ENCODE assay signal across 10 mouse cellular contexts in genomic region chr11:61477566-61478508, GRCm38 (mm10). TPM values are rescaled to one million over a fixed set of nuclear protein-coding genes. Genes with fewer than 3 reads are reported as not detected.
DNase-seq lines count a peak whose midpoint lies in the region; ATAC-seq and TF ChIP-seq lines count a peak whose summit lies in the region.
"Had no signal": no experiment of that assay in that cellular context is flagged by ENCODE, and none has a peak within 500 bp of the region (broad histone marks: within the 10 kb centered on the region; RNA-seq: fewer than 3 reads in every experiment).

No protein-coding gene starts in this region.

- H3K4me3 ChIP-seq in hindbrain, embryonic 10.5 days: 0 out of 2 replicates have a peak overlapping the region, but pooled peaks have one; percentile 21
- no peak overlapping the region for H3K4me3 ChIP-seq in hindbrain, embryonic 11.5 days (ENCODE audit: low read depth, low read length)
- peak overlapping the region; percentile 26; the same call in 1 of the 2 replicates for H3K4me3 ChIP-seq in cortical plate, adult 2 months (ENCODE audit: insufficient read depth, low read length)
- H3K4me3 ChIP-seq in hindbrain, embryonic 12.5 days: no peak overlapping the region
- peak overlapping the region; percentile 12; the same call in 1 of the 2 replicates for H3K4me3 ChIP-seq in midbrain, embryonic 15.5 days

- no peak for TF ChIP-seq CTCF in cortical plate, adult 2 months (IDR thresholded peaks at IDR 0.05; ENCODE audit: extremely low read depth, insufficient read depth, low read length)

- WGBS in hindbrain, embryonic 10.5 days: 52% methylated on average over 17 of the region's 17 CpGs
- 52% methylated on average over 17 of the region's 17 CpGs for WGBS in hindbrain, embryonic 11.5 days
- 49% methylated on average over 17 of the region's 17 CpGs for WGBS in hindbrain, embryonic 12.5 days
- WGBS in midbrain, embryonic 15.5 days: 44% methylated on average over 17 of the region's 17 CpGs

- peak overlapping the region; percentile 66 for H3K27ac ChIP-seq in hindbrain, embryonic 10.5 days
- no peak overlapping the region for H3K27ac ChIP-seq in hindbrain, embryonic 11.5 days (ENCODE audit: low read depth, low read length)
- H3K27ac ChIP-seq in cortical plate, adult 2 months (ENCODE audit: insufficient read depth, low read length): no peak overlapping the region
- H3K27ac ChIP-seq in hindbrain, embryonic 12.5 days: no peak overlapping the region
- H3K27ac ChIP-seq in midbrain, embryonic 15.5 days: 0 out of 2 replicates have a peak overlapping the region, but pooled peaks have one; percentile 28

- peaks cover 25% of the 10 kb centered on the region for H3K4me1 ChIP-seq in hindbrain, embryonic 10.5 days (replicated peaks)
- H3K4me1 ChIP-seq in hindbrain, embryonic 11.5 days (replicated peaks; ENCODE audit: control insufficient read depth, insufficient read depth, low read length): peaks cover 7% of the 10 kb centered on the region; the same call in 1 of the 2 replicates
- H3K4me1 ChIP-seq in cortical plate, adult 2 months (ENCODE audit: control insufficient read depth, insufficient read depth, low read length): peaks cover 1% of the 10 kb centered on the region; the same call in 1 of the 2 replicates
- H3K4me1 ChIP-seq in hindbrain, embryonic 12.5 days: peaks cover 15% of the 10 kb centered on the region
- peaks cover 6% of the 10 kb centered on the region for H3K4me1 ChIP-seq in midbrain, embryonic 15.5 days

- DNase-seq in hindbrain, embryonic 10.5 days (ENCODE audit: low spot score): no peak
- DNase-seq in hindbrain, embryonic 11.5 days (ENCODE audit: low spot score): no peak
- DNase-seq in spleen, adult 12 weeks (ENCODE audit: low spot score): no peak
- DNase-seq in spleen, postnatal 4 days (ENCODE audit: low spot score in 2 of 2): no peak
- no peak for DNase-seq in embryo, embryonic 10 days (ENCODE audit: low spot score)
- DNase-seq: adrenal gland, adult 2 months; layer of hippocampus, adult 9-11 months had no signal

- no peak for TF ChIP-seq POLR2A in cortical plate, adult 2 months (IDR thresholded peaks at IDR 0.05; ENCODE audit: extremely low read depth, insufficient read depth, low read length)

- H3K36me3 ChIP-seq in hindbrain, embryonic 10.5 days: no peaks in the 10 kb centered on the region
- no peaks in the 10 kb centered on the region for H3K36me3 ChIP-seq in hindbrain, embryonic 11.5 days (ENCODE audit: control insufficient read depth, insufficient read depth, low read length)
- no peaks in the 10 kb centered on the region for H3K36me3 ChIP-seq in hindbrain, embryonic 12.5 days
- no peaks in the 10 kb centered on the region for H3K36me3 ChIP-seq in midbrain, embryonic 15.5 days (replicated peaks)

- no peaks in the 10 kb centered on the region; the same call in 1 of the 2 replicates for H3K27me3 ChIP-seq in hindbrain, embryonic 10.5 days (ENCODE audit: insufficient read depth, poor library complexity, severe bottlenecking)
- H3K27me3 ChIP-seq in hindbrain, embryonic 11.5 days (ENCODE audit: control insufficient read depth, insufficient read depth, low read length): no peaks in the 10 kb centered on the region
- H3K27me3 ChIP-seq in hindbrain, embryonic 12.5 days: no peaks in the 10 kb centered on the region
- H3K27me3 ChIP-seq in midbrain, embryonic 15.5 days (replicated peaks): no peaks in the 10 kb centered on the region

- no peaks in the 10 kb centered on the region for H3K9me3 ChIP-seq in hindbrain, embryonic 10.5 days
- no peaks in the 10 kb centered on the region for H3K9me3 ChIP-seq in hindbrain, embryonic 11.5 days (ENCODE audit: control insufficient read depth, low read length)
- H3K9me3 ChIP-seq in hindbrain, embryonic 12.5 days (replicated peaks): no peaks in the 10 kb centered on the region
- H3K9me3 ChIP-seq in midbrain, embryonic 15.5 days: no peaks in the 10 kb centered on the region

- no peak overlapping the region for H3K4me2 ChIP-seq in hindbrain, embryonic 11.5 days (replicated peaks; ENCODE audit: low read depth, low read length)
- H3K4me2 ChIP-seq in hindbrain, embryonic 12.5 days (replicated peaks): peak overlapping the region; percentile 24; the same call in 1 of the 2 replicates
- H3K4me2 ChIP-seq in midbrain, embryonic 15.5 days: peak overlapping the region; percentile 42

- no peak for ATAC-seq in hindbrain, embryonic 11.5 days (ENCODE audit: low FRiP score)
- ATAC-seq in hindbrain, embryonic 12.5 days (ENCODE audit: low FRiP score): no peak
- ATAC-seq in midbrain, embryonic 15.5 days (replicated peaks): no peak

- H3K9ac ChIP-seq in hindbrain, embryonic 11.5 days (ENCODE audit: low read depth, low read length): no peak overlapping the region
- H3K9ac ChIP-seq in hindbrain, embryonic 12.5 days: no peak overlapping the region
- H3K9ac ChIP-seq in midbrain, embryonic 15.5 days: 0 out of 2 replicates have a peak overlapping the region, but pooled peaks have one; percentile 10

RNA-seq across cellular contexts. Expression of gene Mfap4, which starts 7.4 kb away (rescaled TPM):
- polyA plus RNA-seq in hindbrain, embryonic 10.5 days (2016; fragmentation: Nextera tagmentation; extraction: Ambion mirVana): 78.2 and 88.3 TPM in 2 replicates
- 111 and 132 TPM in 2 replicates for polyA plus RNA-seq in hindbrain, embryonic 11.5 days (2014; fragmentation: Nextera tagmentation; extraction: Ambion mirVana)
- 3.2 and 4.6 TPM in 2 replicates for polyA plus RNA-seq in cortical plate, adult 2 months (2012; rRNA removed)
- polyA plus RNA-seq in hindbrain, embryonic 12.5 days (2016; fragmentation: Nextera tagmentation; extraction: Ambion mirVana): 131 and 160 TPM in 2 replicates
- polyA plus RNA-seq in midbrain, embryonic 15.5 days (2015; fragmentation: Nextera tagmentation; extraction: Ambion mirVana): 23.5 and 29.8 TPM in 2 replicates

RNA-seq across cellular contexts. Expression of gene Mapk7, which starts 16.4 kb away (rescaled TPM):
- 99.5 and 107 TPM in 2 replicates for polyA plus RNA-seq in hindbrain, embryonic 10.5 days (2016; fragmentation: Nextera tagmentation; extraction: Ambion mirVana)
- polyA plus RNA-seq in hindbrain, embryonic 11.5 days (2014; fragmentation: Nextera tagmentation; extraction: Ambion mirVana): 51.5 and 54.7 TPM in 2 replicates
- 32.2 and 36.7 TPM in 2 replicates for polyA plus RNA-seq in cortical plate, adult 2 months (2012; rRNA removed)
- polyA plus RNA-seq in hindbrain, embryonic 12.5 days (2016; fragmentation: Nextera tagmentation; extraction: Ambion mirVana): 89.0 and 94.9 TPM in 2 replicates
- polyA plus RNA-seq in midbrain, embryonic 15.5 days (2015; fragmentation: Nextera tagmentation; extraction: Ambion mirVana): 72.3 and 73.1 TPM in 2 replicates

RNA-seq across cellular contexts. Expression of gene Rnf112, which starts 23.9 kb away (rescaled TPM):
- polyA plus RNA-seq in hindbrain, embryonic 10.5 days (2016; fragmentation: Nextera tagmentation; extraction: Ambion mirVana): 0.62 and 1.1 TPM in 2 replicates
- 0.56 and 0.74 TPM in 2 replicates for polyA plus RNA-seq in hindbrain, embryonic 11.5 days (2014; fragmentation: Nextera tagmentation; extraction: Ambion mirVana)
- 453 and 528 TPM in 2 replicates for polyA plus RNA-seq in cortical plate, adult 2 months (2012; rRNA removed)
- polyA plus RNA-seq in hindbrain, embryonic 12.5 days (2016; fragmentation: Nextera tagmentation; extraction: Ambion mirVana): 5.1 and 7.3 TPM in 2 replicates
- polyA plus RNA-seq in midbrain, embryonic 15.5 days (2015; fragmentation: Nextera tagmentation; extraction: Ambion mirVana): 34.4 and 38.5 TPM in 2 replicates

RNA-seq across cellular contexts. Expression of gene B9d1, which starts 27.1 kb away (rescaled TPM):
- 51.9 and 54.7 TPM in 2 replicates for polyA plus RNA-seq in hindbrain, embryonic 10.5 days (2016; fragmentation: Nextera tagmentation; extraction: Ambion mirVana)
- 34.3 and 42.1 TPM in 2 replicates for polyA plus RNA-seq in hindbrain, embryonic 11.5 days (2014; fragmentation: Nextera tagmentation; extraction: Ambion mirVana)
- 50.0 and 50.2 TPM in 2 replicates for polyA plus RNA-seq in cortical plate, adult 2 months (2012; rRNA removed)
- 32.0 and 33.8 TPM in 2 replicates for polyA plus RNA-seq in hindbrain, embryonic 12.5 days (2016; fragmentation: Nextera tagmentation; extraction: Ambion mirVana)
- 34.9 and 38.9 TPM in 2 replicates for polyA plus RNA-seq in midbrain, embryonic 15.5 days (2015; fragmentation: Nextera tagmentation; extraction: Ambion mirVana)

Comparison
In these comparisons a context has a peak if more than half of its experiments do, and no peak if none do; other contexts are left out.
1. H3K27ac ChIP-seq: peak in hindbrain, embryonic 10.5 days (single experiment) and midbrain, embryonic 15.5 days (single experiment); none in hindbrain, embryonic 11.5 days (single experiment), cortical plate, adult 2 months (single experiment) and hindbrain, embryonic 12.5 days (single experiment).
2. H3K4me3 ChIP-seq: peak in hindbrain, embryonic 10.5 days (single experiment), cortical plate, adult 2 months (single experiment) and midbrain, embryonic 15.5 days (single experiment); none in hindbrain, embryonic 11.5 days (single experiment) and hindbrain, embryonic 12.5 days (single experiment).
3. RNA of gene Rnf112, which starts 23.9 kb away (polyA plus RNA-seq): 453 to 528 TPM in cortical plate, adult 2 months; 34.4 to 38.5 TPM in midbrain, embryonic 15.5 days, 5.1 to 7.3 TPM in hindbrain, embryonic 12.5 days, 0.62 to 1.1 TPM in hindbrain, embryonic 10.5 days and 0.56 to 0.74 TPM in hindbrain, embryonic 11.5 days; every median in the first group is over 10 times any median in the second.